Mouse (Mus musculus): Measurements from ENCODE around the gene Chil6.

DNA sequence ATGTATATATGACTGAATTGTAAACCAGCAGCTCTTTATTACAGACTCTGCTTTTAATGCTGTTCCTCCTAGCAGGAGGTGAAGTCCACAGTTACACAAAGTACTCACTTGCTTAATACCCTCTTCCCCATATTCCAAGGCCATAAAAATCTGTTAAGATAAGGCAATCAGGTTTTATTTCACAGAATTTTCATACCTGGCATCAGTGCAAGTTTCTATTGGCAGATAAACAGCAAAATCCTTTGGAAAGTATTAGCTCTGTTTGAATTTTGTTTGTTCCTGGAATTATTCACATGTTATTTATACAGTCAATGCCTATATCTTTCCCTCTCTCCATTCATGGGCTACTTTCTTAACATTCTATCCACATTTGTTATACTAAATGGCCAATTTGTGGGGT, at the start of gene Chil6:
- TF ChIP-seq CTCF (IDR thresholded peaks at IDR 0.05; ENCODE audit: low read depth), result no peak
- TF ChIP-seq EP300 (IDR thresholded peaks at IDR 0.05; ENCODE audit: low read depth), result no peak
